Mouse (Mus musculus) layer of hippocampus, adult 8-10 months (tissue): ENCODE measurements around the gene Gpr141. TPM values are rescaled to one million over a fixed set of nuclear protein-coding genes. Genes with fewer than 3 reads are reported as not detected.

ENCODE experiments used
- DNase-seq, 2 experiments: peaks; one replicate each; pipeline ENCODE4 v3.0.0; 2022; ENCODE audit warnings: low spot score in 2 of 2
- total RNA-seq, 4 experiments: library from RNA; stranded (reverse); gene quantifications; 2 replicates each; pipeline ENCODE4 v1.2.4; 2022

The Gpr141 gene
- total RNA-seq, 4 experiments from 2014 or later, result not detected

- no peak for DNase-seq
Measured at GRCm38 (mm10) chr13:19730826-19731225, 93.2 kb downstream of the Gpr141 start.

- DNase-seq, result no peak
Measured at GRCm38 (mm10) chr13:19718954-19719353, 105.1 kb downstream of the Gpr141 start.

- no peak for DNase-seq
Measured at GRCm38 (mm10) chr13:19717201-19717600, 106.9 kb downstream of the Gpr141 start.

DNA sequence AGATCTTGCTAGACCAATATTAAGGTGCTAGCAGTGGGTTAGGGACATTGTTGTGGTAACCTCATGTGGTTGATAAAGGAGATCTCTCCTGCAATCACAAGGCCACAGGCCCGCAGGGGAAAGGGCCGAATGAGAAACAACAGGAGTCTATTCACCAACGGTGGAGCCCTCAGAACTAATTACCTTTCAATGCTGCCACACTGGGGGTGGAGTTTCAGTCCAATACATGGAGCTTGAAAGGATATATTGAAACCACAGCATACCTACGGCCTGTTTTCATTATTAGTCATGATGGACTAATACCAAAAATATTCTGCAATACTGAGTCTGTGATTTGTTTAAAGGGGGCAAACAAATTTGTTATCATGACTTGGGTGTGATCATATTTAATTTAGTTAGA lies 120.3 kb downstream of the Gpr141 start:
- DNase-seq, result no peak

DNA sequence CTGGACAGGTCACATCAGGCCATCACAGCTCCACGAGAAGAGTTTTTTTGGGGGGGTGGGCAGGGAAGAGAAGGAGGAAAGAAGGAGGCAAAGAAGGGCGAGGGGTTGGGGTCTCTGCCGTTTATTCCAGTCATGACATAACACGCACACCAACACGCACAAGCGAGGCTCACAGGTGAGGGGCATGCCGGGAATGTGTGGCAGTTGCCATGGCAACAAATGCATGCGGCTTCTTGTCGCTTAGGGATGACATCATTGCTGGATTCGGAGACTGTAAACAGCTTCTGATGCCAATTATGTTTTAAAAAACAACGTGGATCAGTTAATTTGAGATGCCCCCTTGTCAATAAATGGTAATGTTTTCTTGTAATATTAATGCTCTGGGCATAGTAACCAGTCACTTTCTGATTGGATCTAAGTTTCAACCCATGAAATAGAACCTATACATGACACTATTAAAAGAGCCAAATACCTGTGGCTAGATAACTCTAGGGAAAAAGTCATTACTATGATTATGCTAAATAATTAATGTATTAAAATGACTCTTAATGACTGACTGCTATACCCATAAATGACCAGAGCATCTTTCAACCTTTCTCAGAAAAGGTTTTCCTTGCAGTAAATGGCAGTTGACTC lies 122.5 kb downstream of the Gpr141 start:
- DNase-seq, result peak; percentile 66 to 67

- DNase-seq, result peak; percentile 7 to 8
Measured at GRCm38 (mm10) chr13:19700733-19701442, 123.2 kb downstream of the Gpr141 start.

Other genes with a start within 250 kb of the Gpr141 start
- gene Epdr1, start 204.3 kb downstream of the Gpr141 start, total RNA-seq, result 100 to 1,000 TPM; 106 to 128 (median 117) TPM
- 1 to 10 TPM; 2.0 to 2.9 (median 2.7) TPM for gene Sfrp4, start 201.2 kb downstream of the Gpr141 start, total RNA-seq
- gene Nme8, start 126.5 kb downstream of the Gpr141 start, total RNA-seq, result not detected